Mouse (Mus musculus) heart, embryonic 12.5 days (tissue): Measurements from ENCODE around the gene St7. TPM values are rescaled to one million over a fixed set of nuclear protein-coding genes. Genes with fewer than 3 reads are reported as not detected.
"Not testable (repeated sequence)": the region's sequence is repeated elsewhere in the genome, so short reads cannot be mapped to it uniquely, and the experiment has no call there.

Source experiments
- ATAC-seq: fragments of 200-750 bp; cut with Nextera tagmentation; 2 replicates; pipeline ENCODE4 v1.8.0; 2017; ENCODE audit warnings: moderate TSS enrichment, moderate library complexity; ENCODE audit not compliant: insufficient number of reproducible peaks, low FRiP score
- H3K27ac ChIP-seq: fragments of 300-500 bp; sonication (generic); 2 replicates; pipeline ENCODE4 v1.5.1; 2016; ENCODE audit warnings: mild to moderate bottlenecking, moderate library complexity; ENCODE audit not compliant: poor library complexity, severe bottlenecking
- H3K27me3 ChIP-seq: fragments of 300-500 bp; sonication (generic); replicated peaks from 2 replicates; pipeline ENCODE4 v1.6.1; 2016; ENCODE audit warnings: mild to moderate bottlenecking, moderate library complexity
- H3K36me3 ChIP-seq: fragments of 300-500 bp; sonication (generic); 2 replicates; pipeline ENCODE4 v1.6.1; 2016; ENCODE audit warnings: mild to moderate bottlenecking, moderate library complexity
- H3K4me1 ChIP-seq: fragments of 300-500 bp; sonication (generic); replicated peaks from 2 replicates; pipeline ENCODE4 v1.6.1; 2016; ENCODE audit warnings: mild to moderate bottlenecking
- H3K4me2 ChIP-seq: fragments of 300-500 bp; sonication (generic); 2 replicates; pipeline ENCODE4 v1.6.1; 2016; ENCODE audit warnings: mild to moderate bottlenecking, moderate library complexity
- H3K4me3 ChIP-seq: fragments of 300-500 bp; sonication (generic); 2 replicates; pipeline ENCODE4 v1.5.1; 2016; ENCODE audit warnings: mild to moderate bottlenecking
- H3K9ac ChIP-seq: fragments of 300-500 bp; sonication (generic); 2 replicates; pipeline ENCODE4 v1.6.1; 2016; ENCODE audit warnings: mild to moderate bottlenecking, moderate library complexity
- H3K9me3 ChIP-seq: fragments of 300-500 bp; sonication (generic); replicated peaks from 2 replicates; pipeline ENCODE4 v1.6.1; 2016; ENCODE audit warnings: mild to moderate bottlenecking, moderate library complexity
- WGBS: fragments of 180-500 bp; shearing (Covaris S2); methylation state at CpG from one replicate; pipeline ENCODE4 v1.1.7; 2016; 5-methylcytosine and 5-hydroxymethylcytosine counted together
- polyA plus RNA-seq: library from polyadenylated mRNA; unstranded; fragments of >200 nt; fragmentation: Nextera tagmentation; extraction: Ambion mirVana; gene quantifications from 2 replicates; pipeline ENCODE4 v1.2.1, GENCODE M21; 2016

Gene St7
- polyA plus RNA-seq, 1 experiment from 2014 or later, result 29.6 TPM

DNA sequence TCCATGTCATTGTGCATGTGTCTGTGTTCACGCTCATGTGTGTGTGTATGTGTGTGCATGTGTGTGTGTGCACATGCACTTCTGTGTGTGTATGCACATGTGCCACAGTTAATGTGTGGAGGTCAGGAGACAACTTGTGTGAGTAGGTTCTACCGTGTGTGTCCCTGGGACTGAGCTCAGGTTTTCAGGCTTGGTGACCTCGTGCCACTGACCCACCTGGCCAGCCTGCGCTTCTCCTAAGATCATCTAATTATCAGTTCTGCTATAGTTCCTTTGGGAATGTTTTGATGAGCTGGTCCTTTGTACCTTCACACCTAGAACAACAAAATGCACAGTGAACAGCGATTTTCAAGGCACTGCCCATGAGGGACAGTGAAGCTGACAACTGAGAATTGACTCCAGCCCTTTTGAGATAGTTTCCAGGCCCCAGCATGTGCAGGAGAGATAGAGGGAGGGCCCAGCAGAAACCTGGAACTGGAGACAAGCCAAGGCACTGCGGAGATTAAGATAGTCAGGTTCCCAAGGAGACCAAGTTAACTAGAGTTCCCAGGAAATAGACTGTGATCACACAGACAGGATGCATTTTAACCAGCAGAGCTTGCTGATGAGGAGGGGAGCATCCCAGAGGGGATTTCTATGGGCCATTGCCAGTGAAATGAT, 12.3 kb upstream of the St7 start:
- Histone ChIP-seq H3K36me3 (no peaks in the 10 kb centered on the region), H3K4me2 (no peak overlapping the region), H3K27ac (no peak overlapping the region), H3K4me3 (no peak overlapping the region), H3K9me3 (peaks cover 6% of the 10 kb centered on the region; the same call in 1 of the 2 replicates), H3K4me1 (peaks cover 9% of the 10 kb centered on the region), H3K27me3 (no peaks in the 10 kb centered on the region), H3K9ac (no peak overlapping the region)
- 63% methylated on average over 6 of the region's 6 CpGs for WGBS
- ATAC-seq, result no peak

GRCm38 (mm10) chr6:17681810-17682209, 10.9 kb upstream of the St7 start:
- Histone ChIP-seq H3K27ac (no peak overlapping the region), H3K4me3 (no peak overlapping the region), H3K9me3 (peaks cover 6% of the 10 kb centered on the region; the same call in 1 of the 2 replicates), H3K4me2 (no peak overlapping the region), H3K27me3 (no peaks in the 10 kb centered on the region), H3K36me3 (no peaks in the 10 kb centered on the region), H3K4me1 (peaks cover 9% of the 10 kb centered on the region), H3K9ac (no peak overlapping the region)
- WGBS, result 97% methylated on average over 8 of the region's 8 CpGs
- no peak for ATAC-seq

DNA sequence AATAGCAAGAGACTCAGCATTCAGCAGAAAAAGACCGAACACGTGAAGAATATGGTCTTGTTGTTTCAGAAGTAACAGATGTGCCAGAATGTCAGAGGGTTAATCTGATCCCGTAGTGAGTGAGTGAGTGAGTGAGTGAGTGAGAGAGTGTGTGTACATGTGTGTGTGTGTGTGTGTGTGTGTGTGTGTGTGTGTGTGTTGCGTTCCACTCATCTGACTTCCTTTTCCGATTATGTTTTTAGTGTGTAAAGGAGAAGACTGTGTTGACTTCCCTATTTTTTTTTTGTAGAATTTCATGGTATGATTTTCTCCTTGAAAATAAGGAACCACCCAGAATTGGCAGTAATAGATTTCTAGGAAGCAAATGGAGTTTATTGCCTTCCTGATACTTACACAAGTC, 4.1 kb upstream of the St7 start:
- Histone ChIP-seq H3K27ac (no peak overlapping the region), H3K9me3 (0 out of 2 replicates have a peak, but pooled peaks cover 2% of the 10 kb centered on the region), H3K4me3 (no peak overlapping the region), H3K4me2 (no peak overlapping the region), H3K9ac (no peak overlapping the region), H3K27me3 (no peaks in the 10 kb centered on the region), H3K36me3 (no peaks in the 10 kb centered on the region), H3K4me1 (0 out of 2 replicates have a peak, but pooled peaks cover 7% of the 10 kb centered on the region)
- ATAC-seq, result no peak
- 76% methylated on average over 5 of the region's 5 CpGs for WGBS

- peak; percentile 85 for ATAC-seq
- WGBS, result under 1% methylated on average over 94 of the region's 97 CpGs
- Histone ChIP-seq H3K27ac (peak overlapping the region; percentile 92), H3K9me3 (no peaks in the 10 kb centered on the region), H3K4me3 (peak overlapping the region; percentile 82), H3K27me3 (no peaks in the 10 kb centered on the region), H3K4me1 (peaks cover 22% of the 10 kb centered on the region), H3K4me2 (peak overlapping the region; percentile 75), H3K9ac (peak overlapping the region; percentile 91), H3K36me3 (peaks cover 6% of the 10 kb centered on the region; the same call in 1 of the 2 replicates)
Observed at GRCm38 (mm10) chr6:17693726-17694549, 1.2 kb downstream of the St7 start.

DNA sequence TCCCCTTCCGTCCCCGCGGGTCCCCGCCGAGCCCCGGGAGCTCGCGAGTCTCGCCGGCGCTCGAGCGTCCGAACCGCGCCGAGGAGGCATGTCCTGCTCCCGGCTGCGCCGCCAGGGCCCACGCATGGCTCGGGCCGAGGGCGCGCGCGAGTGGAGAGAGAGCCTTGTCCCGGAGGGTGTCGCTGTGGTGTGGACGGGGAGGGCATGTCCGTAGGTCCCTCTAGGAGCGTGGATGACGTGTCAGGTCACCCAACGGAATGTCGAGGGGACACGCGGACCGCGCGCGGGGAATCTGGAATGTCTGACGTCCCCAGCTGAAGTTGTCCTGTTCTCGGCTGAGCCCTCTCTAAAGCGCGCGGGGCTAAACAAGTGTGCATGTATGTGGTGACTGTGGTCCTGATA, 1.8 kb downstream of the St7 start:
- H3K9ac ChIP-seq, result peak overlapping the region; percentile 91
- H3K36me3 ChIP-seq, result peaks cover 6% of the 10 kb centered on the region; the same call in 1 of the 2 replicates
- ATAC-seq, result peak; percentile 89
- H3K4me1 ChIP-seq, result peaks cover 22% of the 10 kb centered on the region
- H3K9me3 ChIP-seq, result no peaks in the 10 kb centered on the region
- peak overlapping the region; percentile 75 for H3K4me2 ChIP-seq
- no peaks in the 10 kb centered on the region for H3K27me3 ChIP-seq
- H3K4me3 ChIP-seq, result peak overlapping the region; percentile 82
- H3K27ac ChIP-seq, result peak overlapping the region; percentile 92
- WGBS, result under 1% methylated on average over 46 of the region's 46 CpGs

GRCm38 (mm10) chr6:17696321-17696734, 3.6 kb downstream of the St7 start:
- no peaks in the 10 kb centered on the region for H3K27me3 ChIP-seq
- no peak overlapping the region for H3K4me3 ChIP-seq
- H3K4me1 ChIP-seq, result peaks cover 28% of the 10 kb centered on the region
- 54% methylated on average over 5 of the region's 5 CpGs for WGBS
- H3K9me3 ChIP-seq, result no peaks in the 10 kb centered on the region
- H3K36me3 ChIP-seq, result peaks cover 6% of the 10 kb centered on the region; the same call in 1 of the 2 replicates
- no peak overlapping the region for H3K9ac ChIP-seq
- H3K27ac ChIP-seq, result no peak overlapping the region
- ATAC-seq, result no peak
- peak overlapping the region; percentile 1; the same call in 1 of the 2 replicates for H3K4me2 ChIP-seq

GRCm38 (mm10) chr6:17700936-17701612, 8.3 kb downstream of the St7 start:
- H3K27ac ChIP-seq, result no peak overlapping the region
- H3K27me3 ChIP-seq, result no peaks in the 10 kb centered on the region
- no peak overlapping the region for H3K4me3 ChIP-seq
- no peaks in the 10 kb centered on the region for H3K9me3 ChIP-seq
- peaks cover 6% of the 10 kb centered on the region; the same call in 1 of the 2 replicates for H3K36me3 ChIP-seq
- H3K4me1 ChIP-seq, result peaks cover 15% of the 10 kb centered on the region
- H3K9ac ChIP-seq, result no peak overlapping the region
- ATAC-seq, result no peak
- no peak overlapping the region for H3K4me2 ChIP-seq
- 67% methylated on average over 7 of the region's 7 CpGs for WGBS

GRCm38 (mm10) chr6:17704038-17704437, 11.3 kb downstream of the St7 start:
- not testable (repeated sequence) for H3K9ac ChIP-seq, H3K4me2 ChIP-seq, H3K4me3 ChIP-seq, H3K27me3 ChIP-seq, H3K4me1 ChIP-seq, H3K27ac ChIP-seq, H3K9me3 ChIP-seq, ATAC-seq, H3K36me3 ChIP-seq
- 83% methylated on average over 1 of the region's 1 CpGs for WGBS

GRCm38 (mm10) chr6:17705973-17706372, 13.2 kb downstream of the St7 start:
- Histone ChIP-seq H3K4me3 (no peak overlapping the region), H3K4me2 (no peak overlapping the region), H3K9me3 (no peaks in the 10 kb centered on the region), H3K9ac (no peak overlapping the region), H3K36me3 (no peaks in the 10 kb centered on the region), H3K27me3 (no peaks in the 10 kb centered on the region), H3K27ac (no peak overlapping the region), H3K4me1 (peaks cover 12% of the 10 kb centered on the region; the same call in 1 of the 2 replicates)
- WGBS, result 80% methylated on average over 3 of the region's 3 CpGs
- no peak for ATAC-seq

GRCm38 (mm10) chr6:17718978-17719377, 26.2 kb downstream of the St7 start:
- Histone ChIP-seq H3K9me3 (no peaks in the 10 kb centered on the region), H3K9ac (no peak overlapping the region), H3K27me3 (no peaks in the 10 kb centered on the region), H3K4me1 (peaks cover 19% of the 10 kb centered on the region), H3K4me3 (no peak overlapping the region), H3K4me2 (no peak overlapping the region), H3K27ac (no peak overlapping the region), H3K36me3 (no peaks in the 10 kb centered on the region)
- 80% methylated on average over 7 of the region's 7 CpGs for WGBS
- no peak for ATAC-seq

DNA sequence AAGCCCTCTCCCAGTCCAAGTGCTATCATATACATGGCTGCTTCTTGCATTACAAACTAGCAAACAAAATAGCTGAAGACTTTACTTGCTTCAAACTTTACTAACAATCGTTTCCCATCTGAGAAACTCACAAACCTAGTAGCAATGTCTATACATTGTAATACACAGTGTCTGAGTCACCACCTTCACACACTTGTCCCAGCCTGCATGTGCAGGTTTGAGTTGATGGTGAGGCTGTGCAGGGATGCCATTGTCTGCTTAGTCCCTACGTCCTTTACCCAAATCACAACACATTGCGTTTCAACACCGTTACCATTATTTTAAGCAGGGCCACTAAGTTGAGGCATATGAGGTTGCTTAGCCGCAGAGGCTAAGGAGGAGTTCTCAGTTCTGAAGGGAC, 26.7 kb downstream of the St7 start:
- Histone ChIP-seq H3K9me3 (no peaks in the 10 kb centered on the region), H3K36me3 (no peaks in the 10 kb centered on the region), H3K27ac (no peak overlapping the region), H3K9ac (no peak overlapping the region), H3K4me3 (no peak overlapping the region), H3K27me3 (no peaks in the 10 kb centered on the region), H3K4me1 (peaks cover 23% of the 10 kb centered on the region), H3K4me2 (no peak overlapping the region)
- ATAC-seq, result no peak
- WGBS, result 70% methylated on average over 5 of the region's 5 CpGs
